Mouse (Mus musculus) ovary, adult 10 weeks (tissue): ENCODE measurements around the gene Trim26. TPM values are rescaled to one million over a fixed set of nuclear protein-coding genes. Genes with fewer than 3 reads are reported as not detected.

Experiments used
- polyA plus RNA-seq: library from polyadenylated mRNA; stranded (reverse); fragments of 350-450 nt; fragmentation: Illumina TruSeq; extraction: RNeasy Lipid Tissue Mini Kit (QIAGEN cat#74804); gene quantifications from one replicate; pipeline ENCODE4 v1.2.3, GENCODE M21; 2014

Gene Trim26
- 28.4 TPM for polyA plus RNA-seq

GRCm38 (mm10) chr17:36836874-36837647 lies at the start of gene Trim26:
Trim26 (plus strand) TSS chr17:36837134.

DNA sequence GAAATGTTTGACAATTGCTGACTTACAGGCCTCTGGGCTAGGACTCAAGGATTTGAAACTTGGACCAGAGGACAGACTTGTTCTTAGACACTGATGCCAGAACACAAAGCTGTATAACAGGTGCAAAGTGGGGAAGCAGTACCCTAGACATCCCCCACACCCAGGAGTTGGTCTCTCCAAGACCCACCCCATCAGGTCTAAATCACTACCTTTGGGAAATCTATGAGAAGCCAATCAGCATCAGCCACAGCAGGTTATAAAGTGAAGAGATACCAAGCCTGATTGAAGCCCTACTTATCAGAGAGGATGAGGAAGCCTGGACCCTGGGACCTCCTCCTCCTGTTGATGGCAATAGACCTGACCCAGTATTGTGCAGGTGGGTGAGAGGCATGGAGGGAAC lies 25.1 kb upstream of the Trim26 start, which contains the start of gene H2-M10.6:
Gene H2-M10.6 (plus strand): TSS at position 301 of the 400 bp plus-strand sequence.

GRCm38 (mm10) chr17:36866719-36867527 lies 30.0 kb downstream of the Trim26 start, which contains the start of gene Trim15:
Trim15 (minus strand) TSS chr17:36867210.

GRCm38 (mm10) chr17:36869284-36869954 lies 32.5 kb downstream of the Trim26 start, which contains the start of gene Trim10:
Trim10 (plus strand) TSS chr17:36869574.

DNA sequence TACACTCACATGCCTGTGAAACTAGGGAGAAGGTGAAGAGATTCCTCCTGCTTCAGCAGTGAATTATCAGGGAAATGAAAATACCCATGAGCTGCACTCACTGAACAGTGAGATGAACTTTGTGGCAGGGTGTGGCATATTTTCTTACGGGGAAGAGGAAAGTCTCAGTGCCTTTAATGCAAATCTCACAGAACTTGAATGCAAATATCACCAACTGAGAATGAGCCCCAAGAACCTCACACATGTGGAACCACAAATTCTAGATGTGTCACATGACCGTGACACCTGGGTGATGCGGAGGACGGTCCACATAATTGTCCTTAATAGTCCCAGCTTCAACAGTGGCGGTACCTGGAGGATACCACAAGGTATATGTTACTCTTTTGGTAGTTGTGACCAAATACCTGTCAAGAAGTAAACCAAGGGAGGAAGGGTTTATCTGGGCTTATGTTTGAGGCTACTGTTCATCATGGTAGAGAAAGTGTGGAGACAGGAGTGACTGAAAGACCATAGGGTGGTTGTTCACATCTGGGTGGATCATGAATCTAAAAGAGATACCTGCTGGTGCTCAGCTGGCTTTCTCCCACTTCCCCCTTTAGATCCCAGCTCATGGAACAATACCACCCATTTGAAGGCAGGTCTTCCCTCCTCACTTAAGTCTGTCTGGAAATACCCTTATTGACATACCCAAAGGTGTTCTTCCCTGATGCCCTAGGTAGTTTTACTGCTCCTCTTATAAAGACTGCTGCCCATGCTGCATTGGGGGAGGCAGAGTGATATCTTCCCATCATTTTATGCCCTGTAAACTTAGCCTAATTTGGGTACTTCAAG lies 53.4 kb downstream of the Trim26 start, which contains the start of gene Trim40:
Gene Trim40 (minus strand): TSS at position 51 of the 831 bp plus-strand sequence.

GRCm38 (mm10) chr17:36897552-36898205 lies 60.7 kb downstream of the Trim26 start, which contains the start of gene Trim31:
Trim31 (plus strand) TSS chr17:36898118.

Other genes with a start within 250 kb of the Trim26 start
- 0.43 TPM for gene H2-M9, start 194.5 kb upstream of the Trim26 start, polyA plus RNA-seq
- gene H2-M1, start 164.9 kb upstream of the Trim26 start, polyA plus RNA-seq: not detected
- gene H2-M10.5, start 64.2 kb upstream of the Trim26 start, polyA plus RNA-seq: not detected
- not detected for gene H2-M10.6, start 25.0 kb upstream of the Trim26 start, polyA plus RNA-seq
- gene Trim15, start 30.1 kb downstream of the Trim26 start, polyA plus RNA-seq: not detected
- not detected for gene Trim10, start 32.4 kb downstream of the Trim26 start, polyA plus RNA-seq
- 0.31 TPM for gene Trim40, start 53.0 kb downstream of the Trim26 start, polyA plus RNA-seq
- not detected for gene Trim31, start 61.0 kb downstream of the Trim26 start, polyA plus RNA-seq
- gene Rnf39, start 105.8 kb downstream of the Trim26 start, polyA plus RNA-seq: not detected
- gene Ppp1r11, start 114.6 kb downstream of the Trim26 start, polyA plus RNA-seq: 5.5 TPM
- gene Znrd1, start 121.4 kb downstream of the Trim26 start, polyA plus RNA-seq: 21.8 TPM
- gene Znrd1as, start 121.5 kb downstream of the Trim26 start, polyA plus RNA-seq: 19.0 TPM
- not detected for gene 2410137M14Rik, start 144.1 kb downstream of the Trim26 start, polyA plus RNA-seq
- gene H2-M5, start 152.4 kb downstream of the Trim26 start, polyA plus RNA-seq: not detected
- gene Zfp57, start 164.0 kb downstream of the Trim26 start, polyA plus RNA-seq: 39.5 TPM
- gene Mog, start 186.3 kb downstream of the Trim26 start, polyA plus RNA-seq: not detected
- gene Gabbr1, start 208.8 kb downstream of the Trim26 start, polyA plus RNA-seq: 33.8 TPM